Comparison of ENCODE assay signal across 12 mouse cellular contexts in the genomic region with DNA sequence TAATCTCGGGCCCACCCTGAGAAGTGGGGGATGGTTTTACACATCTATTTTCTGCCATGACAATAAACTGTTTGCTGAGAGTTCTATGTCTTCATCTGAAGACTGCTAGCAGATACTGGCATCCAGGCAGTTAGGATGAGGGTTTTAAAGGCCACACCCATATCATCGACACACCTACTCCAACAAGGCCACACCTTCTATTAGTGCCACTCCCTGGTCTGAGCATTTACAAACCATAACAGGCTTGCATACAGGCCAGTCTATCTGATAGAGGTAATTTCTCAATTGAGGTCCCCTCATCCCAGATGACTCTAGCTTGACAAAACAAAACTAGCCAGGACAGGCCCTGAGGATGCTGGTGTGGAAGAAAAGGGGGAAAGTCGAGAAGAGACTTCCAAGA. TPM values are rescaled to one million over a fixed set of nuclear protein-coding genes. Genes with fewer than 3 reads are reported as not detected.
DNase-seq lines count a peak whose midpoint lies in the region; ATAC-seq and TF ChIP-seq lines count a peak whose summit lies in the region.
"Had no signal": no experiment of that assay in that cellular context is flagged by ENCODE, and none has a peak within 500 bp of the region (broad histone marks: within the 10 kb centered on the region; RNA-seq: fewer than 3 reads in every experiment).

No protein-coding gene starts in this region.

- no peaks in the 10 kb centered on the region for H3K9me3 ChIP-seq in hindbrain, embryonic 10.5 days
- H3K9me3 ChIP-seq in hindbrain, embryonic 16.5 days (ENCODE audit: control insufficient read depth, low read length) = no peaks in the 10 kb centered on the region
- H3K9me3 ChIP-seq in limb, embryonic 12.5 days = no peaks in the 10 kb centered on the region

- no peak for DNase-seq in hindbrain, embryonic 10.5 days (ENCODE audit: low spot score)
- peak; percentile 53 for DNase-seq in 3T3-L1 (ENCODE audit: low read depth, low spot score)
- DNase-seq in c-Kit-negative CD71-positive TER-119-positive erythroid progenitor cells, embryonic 14.5 days (ENCODE audit: low read depth, low spot score) = peak; percentile 20
- DNase-seq in left cerebral cortex, adult 2 months (ENCODE audit: extremely low spot score in 1 of 2, low spot score in 2 of 2) = no peak
- DNase-seq: cerebellum, postnatal 25 days had no signal

- no peak overlapping the region for H3K4me3 ChIP-seq in hindbrain, embryonic 10.5 days
- H3K4me3 ChIP-seq in hindbrain, embryonic 16.5 days (ENCODE audit: low read length) = no peak overlapping the region
- H3K4me3 ChIP-seq in limb, embryonic 12.5 days (replicated peaks) = no peak overlapping the region
- no peak overlapping the region for H3K4me3 ChIP-seq in left cerebral cortex, adult 2 months
- H3K4me3 ChIP-seq: erythroblast, embryonic 14.5 days had no signal

- peaks cover 41% of the 10 kb centered on the region for H3K4me1 ChIP-seq in hindbrain, embryonic 10.5 days (replicated peaks)
- peaks cover 13% of the 10 kb centered on the region for H3K4me1 ChIP-seq in hindbrain, embryonic 16.5 days (ENCODE audit: control insufficient read depth, insufficient read depth, low read depth, low read length)
- peaks cover 56% of the 10 kb centered on the region for H3K4me1 ChIP-seq in limb, embryonic 12.5 days (replicated peaks)

- TF ChIP-seq CTCF in left cerebral cortex, adult 2 months (IDR thresholded peaks at IDR 0.05) = no peak

- no peaks in the 10 kb centered on the region for H3K27me3 ChIP-seq in hindbrain, embryonic 10.5 days (ENCODE audit: insufficient read depth, poor library complexity, severe bottlenecking)
- no peaks in the 10 kb centered on the region for H3K27me3 ChIP-seq in hindbrain, embryonic 16.5 days (replicated peaks; ENCODE audit: control insufficient read depth, insufficient read depth, low read length)
- H3K27me3 ChIP-seq in limb, embryonic 12.5 days = no peaks in the 10 kb centered on the region

- H3K9ac ChIP-seq in hindbrain, embryonic 16.5 days (ENCODE audit: low read depth, low read length) = no peak overlapping the region
- no peak overlapping the region for H3K9ac ChIP-seq in limb, embryonic 12.5 days (replicated peaks)
- H3K9ac ChIP-seq: hindbrain, embryonic 14.5 days had no signal

- intact Hi-C loops in left cerebral cortex, adult 2 months (cut with DNase I) = no loop called here

- ATAC-seq in hindbrain, embryonic 16.5 days = no peak
- ATAC-seq in limb, embryonic 12.5 days (ENCODE audit: insufficient number of reproducible peaks, insufficient read depth, low FRiP score, low TSS enrichment, low read depth) = no peak
- no peak for ATAC-seq in megakaryocyte-erythroid progenitor cell, adult 5-6 weeks (replicated peaks; ENCODE audit: low FRiP score, low TSS enrichment, poor library complexity, severe bottlenecking)

- H3K27ac ChIP-seq in hindbrain, embryonic 10.5 days = 0 out of 2 replicates have a peak overlapping the region, but pooled peaks have one; percentile 70
- no peak overlapping the region for H3K27ac ChIP-seq in hindbrain, embryonic 16.5 days (ENCODE audit: low read depth, low read length)
- H3K27ac ChIP-seq in limb, embryonic 12.5 days = peak overlapping the region; percentile 95
- H3K27ac ChIP-seq in left cerebral cortex, adult 2 months = no peak overlapping the region
- H3K27ac ChIP-seq: hindbrain, embryonic 14.5 days had no signal

- H3K36me3 ChIP-seq in hindbrain, embryonic 10.5 days = no peaks in the 10 kb centered on the region
- no peaks in the 10 kb centered on the region for H3K36me3 ChIP-seq in hindbrain, embryonic 16.5 days (ENCODE audit: control insufficient read depth, insufficient read depth, low read length)
- no peaks in the 10 kb centered on the region for H3K36me3 ChIP-seq in limb, embryonic 12.5 days

- 89% methylated on average over 3 of the region's 3 CpGs for WGBS in hindbrain, embryonic 10.5 days
- WGBS in hindbrain, embryonic 16.5 days = 95% methylated on average over 3 of the region's 3 CpGs
- 68% methylated on average over 3 of the region's 3 CpGs for WGBS in limb, embryonic 12.5 days

- H3K4me2 ChIP-seq in hindbrain, embryonic 16.5 days (ENCODE audit: low read length) = no peak overlapping the region
- H3K4me2 ChIP-seq in limb, embryonic 12.5 days = no peak overlapping the region
- H3K4me2 ChIP-seq: hindbrain, embryonic 14.5 days had no signal

RNA-seq across cellular contexts. Expression of a gene that starts 8.9 kb away (rescaled TPM):
- 0.06 TPM in 1 of 2 replicates, not detected in the other for polyA plus RNA-seq in hindbrain, embryonic 10.5 days (2016; fragmentation: Nextera tagmentation; extraction: Ambion mirVana)
- polyA plus RNA-seq in hindbrain, embryonic 16.5 days (2015; fragmentation: Nextera tagmentation; extraction: Ambion mirVana) = not detected in 2 replicates
- polyA plus RNA-seq in limb, embryonic 12.5 days (2016; fragmentation: Nextera tagmentation; extraction: Ambion mirVana) = not detected in 2 replicates
- total RNA-seq in left cerebral cortex, adult 2 months (2021) = under 1 TPM in 1 of 2 experiments, not detected in 1; 0.19 TPM
- total RNA-seq in megakaryocyte-erythroid progenitor cell, adult 5-6 weeks (2014; fragmentation: Nextera tagmentation) = not detected in 2 replicates
- not detected in 2 replicates for total RNA-seq in megakaryocyte-erythroid progenitor cell, adult 5-6 weeks (2017)
- polyA plus RNA-seq: hindbrain, embryonic 14.5 days; liver, adult 2 months; neural tube, embryonic 11.5 days had no signal

RNA-seq across cellular contexts. Expression of a gene that starts 14.8 kb away (rescaled TPM):
- 0.63 TPM in 1 of 2 replicates, not detected in the other for polyA plus RNA-seq in hindbrain, embryonic 10.5 days (2016; fragmentation: Nextera tagmentation; extraction: Ambion mirVana)
- polyA plus RNA-seq in hindbrain, embryonic 16.5 days (2015; fragmentation: Nextera tagmentation; extraction: Ambion mirVana) = 0.71 and 0.81 TPM in 2 replicates
- 3.3 and 3.7 TPM in 2 replicates for polyA plus RNA-seq in limb, embryonic 12.5 days (2016; fragmentation: Nextera tagmentation; extraction: Ambion mirVana)
- under 1 TPM in 1 of 2 experiments, not detected in 1; 0.33 TPM for total RNA-seq in left cerebral cortex, adult 2 months (2021)
- total RNA-seq in megakaryocyte-erythroid progenitor cell, adult 5-6 weeks (2014; fragmentation: Nextera tagmentation) = not detected in 2 replicates
- total RNA-seq in megakaryocyte-erythroid progenitor cell, adult 5-6 weeks (2017) = not detected in 2 replicates
- polyA plus RNA-seq: erythroblast, embryonic 14.5 days; liver, adult 2 months had no signal

Comparison
In these comparisons a context has a peak if more than half of its experiments do, and no peak if none do; other contexts are left out.
1. H3K27ac ChIP-seq: peak in hindbrain, embryonic 10.5 days (single experiment) and limb, embryonic 12.5 days (single experiment); none in hindbrain, embryonic 16.5 days (single experiment) and left cerebral cortex, adult 2 months (single experiment).
2. DNase-seq: peak in 3T3-L1 (single experiment) and c-Kit-negative CD71-positive TER-119-positive erythroid progenitor cells, embryonic 14.5 days (single experiment); none in hindbrain, embryonic 10.5 days (single experiment) and left cerebral cortex, adult 2 months (0 of 2).